Mouse (Mus musculus): ENCODE measurements around the gene Dll1.

GRCm38 (mm10) chr17:15421446-15421845 is 44.8 kb upstream of the Dll1 start:
- TF ChIP-seq CTCF (IDR thresholded peaks at IDR 0.05) (no peak), EP300 (IDR thresholded peaks at IDR 0.05) (no peak)
